Mouse (Mus musculus): ENCODE results near the gene Slc9a1.

GRCm38 (mm10) chr4:133414920-133415319 lies 45.4 kb downstream of the Slc9a1 start:
- no peak for TF ChIP-seq GATA1 (IDR thresholded peaks at IDR 0.05; ENCODE audit: low read length)
- no peak for TF ChIP-seq TAL1 (IDR thresholded peaks at IDR 0.05; ENCODE audit: low read length)
